Mouse (Mus musculus) layer of hippocampus, postnatal 36 days (tissue): ENCODE results near the gene Zdhhc11. TPM values are rescaled to one million over a fixed set of nuclear protein-coding genes. Genes with fewer than 3 reads are reported as not detected.
"Not testable (repeated sequence)": the region's sequence is repeated elsewhere in the genome, so short reads cannot be mapped to it uniquely, and the experiment has no call there.

ENCODE experiments used
- DNase-seq, 2 experiments: peaks; one replicate each; pipeline ENCODE4 v3.0.0; 2022
- total RNA-seq, 2 experiments: library from RNA; stranded (reverse); gene quantifications; 2 replicates each; pipeline ENCODE4 v1.2.3; 2021

Gene Zdhhc11
- total RNA-seq: not detected

GRCm38 (mm10) chr13:73963551-73963950, at the start of gene Zdhhc11:
Gene Zdhhc11 (plus strand): TSS chr13:73963851.
- no peak for DNase-seq

- no peak for DNase-seq
Observed at GRCm38 (mm10) chr13:73932201-73932600, 31.4 kb upstream of the Zdhhc11 start.

GRCm38 (mm10) chr13:73936938-73937320, 26.7 kb upstream of the Zdhhc11 start:
- no peak for DNase-seq

DNA sequence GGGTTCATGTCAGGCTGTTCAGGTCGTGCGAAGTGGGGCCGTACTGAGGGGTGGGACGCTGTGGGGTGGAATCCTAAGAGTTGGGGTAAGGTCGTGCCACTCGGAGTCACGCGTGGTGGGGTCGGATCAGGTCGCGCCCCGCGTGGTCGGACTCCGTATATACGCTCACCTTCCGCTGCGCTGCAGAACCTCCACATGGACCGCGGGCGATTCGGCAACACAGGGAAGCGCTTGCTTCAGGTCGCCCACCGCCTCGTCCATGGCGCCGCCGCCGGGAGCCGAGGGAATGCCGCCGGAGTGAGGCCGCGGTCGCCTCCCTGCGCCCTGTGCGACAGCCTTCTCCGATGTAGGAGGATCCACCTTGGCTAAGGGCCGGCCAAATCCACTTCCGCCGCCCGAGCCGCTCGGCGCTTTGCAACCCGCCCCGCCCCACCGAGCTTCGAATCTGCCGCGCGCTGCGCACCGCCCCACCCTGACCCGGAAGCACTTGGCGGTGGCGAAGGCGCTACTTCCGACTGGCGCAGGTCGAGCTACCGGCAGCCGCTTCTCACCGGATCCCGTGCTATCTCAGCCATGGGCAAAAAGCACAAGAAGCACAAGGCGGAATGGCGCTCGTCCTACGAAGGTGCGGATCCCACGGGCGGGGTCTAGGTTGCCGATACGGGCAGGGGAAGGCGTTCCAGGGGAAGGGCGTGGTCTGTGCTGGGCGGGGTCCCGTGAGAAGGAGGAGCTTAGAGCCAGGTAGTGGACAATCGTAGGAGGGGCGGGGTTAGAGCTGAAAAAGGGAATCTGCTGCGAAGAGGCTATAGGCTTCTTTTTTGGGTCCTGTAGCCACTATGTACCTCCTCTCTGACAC, 26.1 kb upstream of the Zdhhc11 start, which contains the start of the genes Trip13 and Brd9:
Trip13 (minus strand) TSS at position 464 of the 856 bp plus-strand sequence.
Brd9 (plus strand) TSS at position 491 of the 856 bp plus-strand sequence.
- peak; percentile 90 for DNase-seq

DNA sequence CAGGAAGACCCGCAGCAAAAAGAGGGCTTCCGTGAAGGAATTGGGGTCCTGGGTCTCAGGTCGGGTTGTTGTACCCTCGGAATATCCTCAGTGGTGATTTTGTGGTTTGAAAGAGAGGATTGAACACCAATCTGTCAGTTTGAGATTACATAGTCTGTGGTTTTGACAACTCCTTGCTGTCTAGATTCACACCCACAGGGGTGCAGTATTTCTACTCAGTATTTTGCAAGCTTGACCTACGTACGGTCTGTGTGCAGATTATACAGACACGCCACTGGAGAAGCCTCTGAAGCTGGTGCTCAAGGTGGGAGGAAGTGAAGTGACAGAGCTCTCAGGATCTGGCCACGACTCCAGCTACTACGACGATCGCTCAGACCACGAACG, 25.5 kb upstream of the Zdhhc11 start:
- DNase-seq: no peak

DNA sequence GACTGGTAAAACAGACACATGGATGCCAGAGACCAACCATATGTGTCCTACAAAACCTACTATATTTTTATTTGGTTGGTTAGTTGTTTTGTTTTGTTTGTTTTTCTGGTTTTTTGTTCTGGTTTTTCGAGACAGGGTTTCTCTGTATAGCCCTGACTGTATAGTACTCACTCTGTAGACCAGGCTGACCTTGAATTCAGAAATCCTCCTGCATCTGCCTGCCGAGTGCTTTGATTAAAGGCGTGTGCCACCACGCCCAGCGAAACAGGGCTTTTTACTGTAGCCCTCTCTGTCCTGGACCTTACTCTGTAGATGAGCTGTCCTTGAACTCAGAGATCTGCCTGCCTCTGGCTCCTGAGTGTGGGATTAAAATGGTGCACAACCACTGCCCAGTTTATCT, 24.6 kb upstream of the Zdhhc11 start:
- DNase-seq: no peak

- DNase-seq: no peak
Observed at GRCm38 (mm10) chr13:73944606-73945005, 19.0 kb upstream of the Zdhhc11 start.

DNA sequence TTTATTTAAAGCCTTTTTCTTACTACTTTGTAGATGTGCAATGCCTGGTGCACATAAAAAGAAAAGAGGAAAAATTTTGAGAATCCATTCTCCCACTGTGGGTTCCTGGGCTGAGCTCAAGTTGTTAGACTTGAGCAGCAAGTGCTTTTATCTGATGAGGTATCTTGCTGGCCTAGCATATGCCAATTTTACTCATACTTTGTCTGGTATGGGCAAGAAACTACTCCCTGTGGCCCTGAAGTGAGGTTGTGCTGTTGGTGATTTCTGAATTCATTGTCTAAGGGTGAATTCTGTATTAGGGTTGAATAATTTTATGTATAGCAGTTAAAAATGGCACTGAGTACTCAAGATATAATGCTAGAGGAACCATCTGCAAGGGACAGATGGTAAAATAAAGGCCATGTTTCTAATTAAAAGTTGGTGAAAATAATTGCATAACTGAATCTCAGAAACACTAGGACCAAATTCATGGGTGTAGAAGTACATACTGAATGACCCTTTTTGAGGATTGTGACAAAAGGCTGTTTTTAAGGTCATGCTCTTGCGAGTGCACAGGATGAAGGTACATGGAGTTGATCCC, 10.0 kb upstream of the Zdhhc11 start:
- DNase-seq: no peak

- DNase-seq: no peak
Observed at GRCm38 (mm10) chr13:73954666-73955065, 9.0 kb upstream of the Zdhhc11 start.

- no peak for DNase-seq
Observed at GRCm38 (mm10) chr13:73955531-73955930, 8.1 kb upstream of the Zdhhc11 start.

GRCm38 (mm10) chr13:73960117-73960652, 3.5 kb upstream of the Zdhhc11 start:
- no peak for DNase-seq

DNA sequence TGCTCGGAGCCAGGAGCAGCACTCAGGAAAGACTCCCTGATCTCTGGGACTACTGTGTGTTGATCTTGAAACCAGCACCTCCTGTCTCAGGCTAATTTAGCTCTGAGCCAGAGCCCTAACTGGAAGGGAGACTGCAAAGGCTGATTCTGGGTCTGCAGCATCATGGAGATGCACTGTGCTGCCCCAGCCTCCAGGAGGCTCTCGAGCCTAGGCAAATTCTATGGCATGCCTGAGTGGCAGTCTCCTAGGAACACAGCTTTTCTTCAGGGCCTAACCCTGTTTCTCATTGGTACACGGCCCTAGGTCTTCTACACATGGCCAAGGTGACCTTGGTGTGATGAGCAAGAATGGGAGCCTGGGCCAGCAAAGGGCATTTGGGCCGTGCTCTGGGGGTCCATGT, 2.5 kb upstream of the Zdhhc11 start:
- DNase-seq: no peak

DNA sequence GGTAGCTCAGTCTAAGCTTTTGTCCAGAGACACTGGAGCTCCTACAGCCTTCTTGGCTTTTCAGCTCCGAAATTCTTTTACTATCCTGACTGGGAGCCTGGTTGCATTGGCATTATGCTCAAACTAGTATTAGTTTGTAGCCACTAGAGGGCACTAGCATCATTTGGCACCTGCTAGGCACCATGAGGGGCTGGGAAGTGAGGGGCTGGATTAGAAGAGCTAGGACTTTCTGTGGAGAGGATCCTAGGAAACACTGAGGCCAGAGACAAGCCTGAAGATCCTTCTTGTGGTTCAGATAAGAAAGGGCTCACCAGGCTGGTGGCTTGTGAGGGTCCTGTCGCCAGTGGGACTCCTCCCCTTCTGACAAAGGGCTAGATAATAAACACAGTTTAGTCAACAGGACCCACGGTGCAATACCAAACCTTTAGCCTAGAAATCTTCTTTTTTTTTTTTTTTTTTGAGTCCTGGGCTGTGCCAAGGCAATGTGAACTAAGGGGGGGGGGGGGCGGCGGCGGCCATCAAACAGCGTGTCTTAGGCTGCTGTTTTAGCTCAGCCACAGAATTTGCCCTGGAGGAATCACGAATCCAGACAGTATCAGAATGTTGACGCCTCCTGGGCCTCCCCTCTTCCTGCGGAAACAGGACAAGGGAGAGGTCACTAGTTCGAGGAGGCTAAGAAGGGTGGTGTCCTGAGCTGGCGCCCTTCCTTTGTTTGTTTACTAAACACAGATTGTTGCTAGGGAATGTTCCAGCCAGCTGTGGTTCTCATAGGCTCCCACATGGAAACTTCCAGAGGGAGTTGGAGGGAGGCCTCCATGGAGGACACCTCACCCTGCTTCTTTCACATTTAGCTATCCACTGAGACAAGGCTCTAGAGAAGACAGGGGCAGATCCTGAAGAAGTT, 7.1 kb downstream of the Zdhhc11 start:
- DNase-seq: peak; percentile 42 to 51

DNA sequence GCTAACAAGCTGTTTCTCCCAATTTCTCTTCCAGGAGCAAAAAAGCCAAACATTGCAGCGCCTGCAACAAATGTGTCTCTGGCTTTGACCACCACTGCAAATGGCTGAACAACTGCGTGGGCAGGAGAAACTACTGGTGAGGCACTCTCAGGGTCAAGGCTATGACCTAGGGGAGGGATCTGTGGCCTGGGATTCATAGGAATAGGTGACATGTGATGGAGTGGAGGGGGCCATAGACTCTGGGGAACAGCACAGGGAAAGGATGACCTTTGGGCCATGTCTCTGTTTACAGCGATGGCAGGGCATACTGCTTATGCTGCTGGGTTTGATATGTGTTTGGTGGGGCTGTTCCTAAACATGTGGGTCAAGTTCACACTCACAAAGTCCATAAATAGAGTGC, 10.9 kb downstream of the Zdhhc11 start:
- no peak for DNase-seq

- DNase-seq: no peak
Observed at GRCm38 (mm10) chr13:73976935-73977334, 13.3 kb downstream of the Zdhhc11 start.

DNA sequence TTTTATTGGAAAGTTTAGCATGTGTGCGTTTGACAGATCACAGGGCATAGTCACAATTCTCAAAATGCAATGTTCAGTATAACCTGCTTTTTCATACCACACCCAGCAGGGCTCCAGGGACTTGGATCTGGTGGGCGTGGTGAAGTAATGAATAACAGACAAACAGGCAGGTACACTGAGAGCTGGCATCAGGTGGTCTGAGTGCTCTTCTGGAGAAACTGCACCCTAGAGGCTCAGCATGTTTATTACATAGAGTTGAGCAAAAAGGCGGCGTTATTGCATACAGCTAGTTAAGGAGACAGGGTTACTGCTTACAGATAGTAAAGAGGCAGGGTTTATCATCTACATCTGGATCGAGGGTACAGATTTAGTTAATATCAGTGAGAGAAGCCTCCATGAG, 26.7 kb downstream of the Zdhhc11 start:
- no peak for DNase-seq

GRCm38 (mm10) chr13:73990761-73991160, 27.1 kb downstream of the Zdhhc11 start:
- no peak for DNase-seq

- DNase-seq: no peak
Observed at GRCm38 (mm10) chr13:73991267-73991666, 27.6 kb downstream of the Zdhhc11 start.

DNA sequence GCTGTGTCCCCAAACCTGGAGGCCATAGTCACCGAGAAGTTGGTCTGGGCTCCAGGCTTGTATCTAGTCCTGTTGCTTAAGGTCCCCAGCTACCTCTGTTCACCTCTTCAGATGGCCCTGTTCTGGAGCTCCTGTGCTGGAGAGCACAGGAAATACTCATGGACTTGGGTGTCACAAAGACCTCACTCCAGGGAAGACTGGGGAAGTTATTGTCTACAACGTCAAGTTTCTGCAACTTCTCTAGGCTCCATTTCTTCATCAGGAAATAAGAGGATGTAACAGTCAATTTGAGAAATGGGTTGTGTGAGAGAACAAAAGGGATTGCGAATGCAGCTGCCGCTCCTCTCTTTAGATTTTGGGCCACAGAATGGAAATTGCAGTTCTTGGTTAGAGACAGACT, 32.8 kb downstream of the Zdhhc11 start:
- DNase-seq: no peak

DNA sequence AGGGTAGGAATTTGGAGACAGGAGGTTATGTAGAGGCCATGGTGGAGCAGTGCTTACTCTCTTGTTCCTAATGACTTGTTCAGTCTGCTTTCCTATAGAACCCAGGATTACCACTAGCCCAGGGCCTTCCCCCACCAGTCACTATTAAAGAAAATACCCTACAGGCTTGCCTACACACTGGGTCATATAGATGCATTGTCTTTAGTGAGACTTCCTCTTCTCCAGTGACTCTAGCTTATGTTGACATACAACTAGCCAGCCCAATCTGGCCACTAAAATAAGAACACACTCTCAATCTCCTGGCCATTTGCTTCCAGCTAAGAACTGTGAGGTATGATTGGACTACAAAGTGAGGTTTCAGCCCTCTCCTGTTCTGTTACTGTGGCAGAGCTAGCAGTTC, 36.9 kb downstream of the Zdhhc11 start:
- no peak for DNase-seq

- no peak for DNase-seq
Observed at GRCm38 (mm10) chr13:74000961-74001360, 37.3 kb downstream of the Zdhhc11 start.

- DNase-seq: no peak
Observed at GRCm38 (mm10) chr13:74001492-74001891, 37.8 kb downstream of the Zdhhc11 start.

DNA sequence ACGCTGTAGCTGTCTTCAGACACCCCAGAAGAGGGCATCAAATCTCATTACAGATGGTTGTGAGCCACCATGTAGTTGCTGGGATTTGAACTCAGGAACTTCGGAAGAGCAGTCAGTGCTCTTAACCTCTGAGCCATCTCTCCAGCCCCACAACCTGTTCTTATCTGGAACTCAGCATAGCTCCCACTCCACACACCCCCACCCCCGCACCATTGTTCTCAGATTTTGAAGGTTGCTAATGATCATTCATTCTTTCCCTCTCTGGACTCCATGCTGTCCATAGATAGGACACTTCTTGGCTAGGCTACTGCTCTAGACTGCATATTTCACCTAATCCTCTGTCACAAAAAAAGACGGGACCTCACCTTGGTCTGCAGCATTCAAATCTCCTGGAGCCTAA, 43.2 kb downstream of the Zdhhc11 start:
- not testable (repeated sequence) for DNase-seq
